19 mouse cellular contexts compared by ENCODE assay signal in genomic region chr14:57621699-57622098, GRCm38 (mm10). TPM values are rescaled to one million over a fixed set of nuclear protein-coding genes. Genes with fewer than 3 reads are reported as not detected.
DNase-seq lines count a peak whose midpoint lies in the region; ATAC-seq and TF ChIP-seq lines count a peak whose summit lies in the region.
"Had no signal": no experiment of that assay in that cellular context is flagged by ENCODE, and none has a peak within 500 bp of the region (broad histone marks: within the 10 kb centered on the region; RNA-seq: fewer than 3 reads in every experiment).

No protein-coding gene starts in this region.

- peaks cover 19% of the 10 kb centered on the region for H3K36me3 ChIP-seq in forebrain, embryonic 13.5 days (ENCODE audit: poor library complexity, severe bottlenecking)
- H3K36me3 ChIP-seq in forebrain, embryonic 11.5 days (ENCODE audit: control insufficient read depth, insufficient read depth, low read length), result no peaks in the 10 kb centered on the region; the same call in 1 of the 2 replicates

- no peak for TF ChIP-seq CTCF in cerebellum, adult 2 months (IDR thresholded peaks at IDR 0.05; ENCODE audit: borderline replicate concordance, insufficient read depth, low read depth, low read length)
- no peak for TF ChIP-seq CTCF in olfactory bulb, adult 2 months (IDR thresholded peaks at IDR 0.05; ENCODE audit: insufficient read depth, low read depth, low read length)

- ATAC-seq in forebrain, embryonic 13.5 days, result no peak
- ATAC-seq in forebrain, embryonic 11.5 days (replicated peaks; ENCODE audit: low FRiP score), result no peak
- ATAC-seq: forebrain, embryonic 16.5 days; intestine, embryonic 16.5 days had no signal

- TF ChIP-seq POLR2A in cerebellum, adult 2 months (IDR thresholded peaks at IDR 0.05; ENCODE audit: borderline replicate concordance, insufficient read depth, low read length), result no peak
- TF ChIP-seq POLR2A in olfactory bulb, adult 2 months (IDR thresholded peaks at IDR 0.05; ENCODE audit: insufficient read depth, low read depth, low read length), result no peak

- H3K27me3 ChIP-seq in forebrain, embryonic 13.5 days, result no peaks in the 10 kb centered on the region
- no peaks in the 10 kb centered on the region for H3K27me3 ChIP-seq in forebrain, embryonic 11.5 days (ENCODE audit: control insufficient read depth, insufficient read depth, low read length)
- no peaks in the 10 kb centered on the region for H3K27me3 ChIP-seq in cerebellum, adult 2 months (ENCODE audit: control insufficient read depth, insufficient read depth, low read length)
- H3K27me3 ChIP-seq: heart, embryonic 12.5 days had no signal

- no peak overlapping the region for H3K4me2 ChIP-seq in forebrain, embryonic 13.5 days
- H3K4me2 ChIP-seq in forebrain, embryonic 11.5 days (ENCODE audit: low read depth, low read length, severe bottlenecking), result no peak overlapping the region
- H3K4me2 ChIP-seq: heart, embryonic 12.5 days; hindbrain, embryonic 14.5 days had no signal

- peaks cover 20% of the 10 kb centered on the region for H3K4me1 ChIP-seq in forebrain, embryonic 13.5 days
- 0 out of 2 replicates have a peak, but pooled peaks cover 2% of the 10 kb centered on the region for H3K4me1 ChIP-seq in forebrain, embryonic 11.5 days (replicated peaks; ENCODE audit: control insufficient read depth, insufficient read depth, low read length)
- H3K4me1 ChIP-seq in cerebellum, adult 2 months (ENCODE audit: control insufficient read depth, insufficient read depth, low read length), result peaks cover 8% of the 10 kb centered on the region; the same call in 1 of the 2 replicates
- H3K4me1 ChIP-seq in olfactory bulb, adult 2 months (ENCODE audit: control insufficient read depth, insufficient read depth, low read length), result peaks cover 6% of the 10 kb centered on the region
- H3K4me1 ChIP-seq: embryonic facial prominence, embryonic 10.5 days; hindbrain, embryonic 10.5 days had no signal

- WGBS in forebrain, embryonic 13.5 days, result 55% methylated on average over 4 of the region's 4 CpGs
- 64% methylated on average over 4 of the region's 4 CpGs for WGBS in forebrain, embryonic 11.5 days
- 30% methylated on average over 4 of the region's 4 CpGs for WGBS in cerebellum, adult 2 months
- WGBS in olfactory bulb, adult 2 months, result 55% methylated on average over 4 of the region's 4 CpGs

- no peak overlapping the region for H3K4me3 ChIP-seq in forebrain, embryonic 13.5 days
- H3K4me3 ChIP-seq in forebrain, embryonic 11.5 days (ENCODE audit: low read depth, low read length), result no peak overlapping the region
- H3K4me3 ChIP-seq in cerebellum, adult 2 months (replicated peaks; ENCODE audit: insufficient read depth, low read depth, low read length), result no peak overlapping the region
- H3K4me3 ChIP-seq in olfactory bulb, adult 2 months (ENCODE audit: insufficient read depth, low read depth, low read length), result no peak overlapping the region
- H3K4me3 ChIP-seq: embryonic facial prominence, embryonic 10.5 days; forebrain, embryonic 10.5 days; heart, embryonic 12.5 days; hindbrain, embryonic 10.5 days had no signal

- no peaks in the 10 kb centered on the region for H3K9me3 ChIP-seq in forebrain, embryonic 13.5 days (replicated peaks)
- H3K9me3 ChIP-seq in forebrain, embryonic 11.5 days (ENCODE audit: control insufficient read depth, low read length), result no peaks in the 10 kb centered on the region
- H3K9me3 ChIP-seq: embryonic facial prominence, embryonic 10.5 days; forebrain, embryonic 10.5 days; heart, embryonic 12.5 days; hindbrain, embryonic 10.5 days had no signal

- peak overlapping the region; percentile 19; the same call in 1 of the 2 replicates for H3K27ac ChIP-seq in forebrain, embryonic 13.5 days
- H3K27ac ChIP-seq in forebrain, embryonic 11.5 days (ENCODE audit: low read depth, low read length), result no peak overlapping the region
- H3K27ac ChIP-seq in cerebellum, adult 2 months (ENCODE audit: insufficient read depth, low read length), result no peak overlapping the region
- H3K27ac ChIP-seq in olfactory bulb, adult 2 months (ENCODE audit: insufficient read depth, low read depth, low read length), result 0 out of 2 replicates have a peak overlapping the region, but pooled peaks have one; percentile 16
- H3K27ac ChIP-seq: embryonic facial prominence, embryonic 10.5 days; forebrain, embryonic 10.5 days; hindbrain, embryonic 10.5 days; hindbrain, embryonic 14.5 days had no signal

- no peak overlapping the region for H3K9ac ChIP-seq in forebrain, embryonic 13.5 days
- no peak overlapping the region for H3K9ac ChIP-seq in forebrain, embryonic 11.5 days (ENCODE audit: low read length)
- H3K9ac ChIP-seq: heart, embryonic 12.5 days; hindbrain, embryonic 14.5 days had no signal

- no peak for DNase-seq in forebrain, embryonic 11.5 days (ENCODE audit: low spot score)
- peak; percentile 28 to 69 for DNase-seq in cerebellum, adult 2 months
- DNase-seq in cerebellum, adult 9-10 months, result peak; percentile 72
- DNase-seq in layer of hippocampus, adult 11-12 months (ENCODE audit: low spot score), result no peak
- DNase-seq in adrenal gland, adult 18-20 months (ENCODE audit: low spot score in 2 of 2), result no peak
- DNase-seq: adrenal gland, adult 8-10 months; adrenal gland, postnatal 36 days; gastrocnemius, postnatal 10 days; heart, adult 18-20 months; kidney, adult 8-10 months had no signal

RNA-seq across cellular contexts. Expression of gene Xpo4, which starts 43.5 kb away (rescaled TPM):
- 19.3 and 21.8 TPM in 2 replicates for polyA plus RNA-seq in forebrain, embryonic 13.5 days (2015; fragmentation: Nextera tagmentation; extraction: Ambion mirVana)
- 35.6 and 39.1 TPM in 2 replicates for polyA plus RNA-seq in forebrain, embryonic 11.5 days (2014; fragmentation: Nextera tagmentation; extraction: Ambion mirVana)
- polyA plus RNA-seq in cerebellum, adult 2 months (2012; rRNA removed), result 9.1 and 10.6 TPM in 2 replicates
- polyA plus RNA-seq in olfactory bulb, adult 2 months (2012; ENCODE audit: insufficient read depth, insufficient read length, low replicate concordance, missing spikeins), result not detected in 2 replicates
- 10 to 100 TPM; 22.5 to 32.7 TPM for total RNA-seq in adrenal gland, adult 18-20 months (2021)

RNA-seq across cellular contexts. Expression of gene Eef1akmt1, which starts 50.3 kb away (rescaled TPM):
- polyA plus RNA-seq in forebrain, embryonic 13.5 days (2015; fragmentation: Nextera tagmentation; extraction: Ambion mirVana), result 98.6 and 104 TPM in 2 replicates
- 79.4 and 86.5 TPM in 2 replicates for polyA plus RNA-seq in forebrain, embryonic 11.5 days (2014; fragmentation: Nextera tagmentation; extraction: Ambion mirVana)
- polyA plus RNA-seq in cerebellum, adult 2 months (2012; rRNA removed), result 52.5 and 52.9 TPM in 2 replicates
- polyA plus RNA-seq in olfactory bulb, adult 2 months (2012; ENCODE audit: insufficient read depth, insufficient read length, low replicate concordance, missing spikeins), result not detected in 2 replicates
- total RNA-seq in adrenal gland, adult 18-20 months (2021), result 10 to 100 TPM; 24.6 to 28.4 TPM

Comparison
In these comparisons a context has a peak if more than half of its experiments do, and no peak if none do; other contexts are left out.
1. H3K27ac ChIP-seq: peak in forebrain, embryonic 13.5 days (single experiment) and olfactory bulb, adult 2 months (single experiment); none in forebrain, embryonic 11.5 days (single experiment) and cerebellum, adult 2 months (single experiment).
2. DNase-seq: peak in cerebellum, adult 2 months (2 of 2) and cerebellum, adult 9-10 months (single experiment); none in forebrain, embryonic 11.5 days (single experiment), layer of hippocampus, adult 11-12 months (single experiment) and adrenal gland, adult 18-20 months (0 of 2).
3. RNA of gene Eef1akmt1, which starts 50.3 kb away (polyA plus RNA-seq): 98.6 to 104 TPM in forebrain, embryonic 13.5 days, 79.4 to 86.5 TPM in forebrain, embryonic 11.5 days and 52.5 to 52.9 TPM in cerebellum, adult 2 months; not detected in olfactory bulb, adult 2 months; every median in the first group is over 10 times any median in the second.